Mouse (Mus musculus) MEL (cell line): ENCODE measurements around the gene Nkg7. TPM values are rescaled to one million over a fixed set of nuclear protein-coding genes. Genes with fewer than 3 reads are reported as not detected.
A peak's percentile ranks its signal among the peaks of the same experiment; 100 is the strongest.

ENCODE experiments used
- DNase-seq: peaks from one replicate; pipeline ENCODE4 v3.0.0; 2011; ENCODE audit warnings: low read depth, low spot score
- H3K27ac ChIP-seq: 2 replicates; pipeline ENCODE4 v1.5.1; 2012; ENCODE audit warnings: low read depth, mild to moderate bottlenecking, control low read depth, low read length, moderate library complexity; ENCODE audit not compliant: control insufficient read depth
- H3K27me3 ChIP-seq, 2 experiments: fragments of 150-350 bp in 1 of 2; sonication (generic) in 1 of 2; 2 replicates each; pipeline ENCODE4 v1.6.1; 2012; ENCODE audit warnings: low read length in 2 of 2, mild to moderate bottlenecking in 2 of 2, improper control_type of control experiment in 1 of 2, moderate library complexity in 1 of 2; ENCODE audit not compliant: insufficient read depth in 2 of 2, control insufficient read depth in 1 of 2
- H3K36me3 ChIP-seq, 2 experiments: 2 replicates each; pipeline ENCODE4 v1.6.1; 2012 to 2014; ENCODE audit warnings: low read length in 2 of 2, improper control_type of control experiment in 1 of 2, inconsistent platforms in 1 of 2, mild to moderate bottlenecking in 1 of 2; ENCODE audit not compliant: insufficient read depth in 2 of 2, control insufficient read depth in 1 of 2
- H3K4me1 ChIP-seq, 2 experiments: fragments of 150-350 bp in 1 of 2; sonication (generic) in 1 of 2; 2 replicates each; pipeline ENCODE4 v1.6.1; 2012; ENCODE audit warnings: low read length in 2 of 2, improper control_type of control experiment in 1 of 2, mild to moderate bottlenecking in 1 of 2; ENCODE audit not compliant: insufficient read depth in 2 of 2, control insufficient read depth in 1 of 2
- H3K4me3 ChIP-seq, 2 experiments: fragments of 150-350 bp in 1 of 2; sonication (generic) in 1 of 2; 2 replicates each; pipeline ENCODE4 v1.5.1; 2012; ENCODE audit warnings: low read depth in 2 of 2, low read length in 2 of 2, mild to moderate bottlenecking in 2 of 2, moderate library complexity in 2 of 2, control low read depth in 1 of 2, improper control_type of control experiment in 1 of 2; ENCODE audit not compliant: control insufficient read depth in 1 of 2, insufficient read depth in 1 of 2
- H3K79me2 ChIP-seq: 2 replicates; pipeline ENCODE4 v1.6.1; 2012; ENCODE audit warnings: mild to moderate bottlenecking, low read length, moderate library complexity; ENCODE audit not compliant: control insufficient read depth, poor library complexity, insufficient read depth
- H3K9ac ChIP-seq: 2 replicates; pipeline ENCODE4 v1.6.1; 2012; ENCODE audit warnings: low read depth, mild to moderate bottlenecking, control low read depth, low read length, moderate library complexity; ENCODE audit not compliant: control insufficient read depth, poor library complexity, severe bottlenecking
- H3K9me3 ChIP-seq: fragments of 150-350 bp; sonication (generic); replicated peaks from 2 replicates; pipeline ENCODE4 v1.6.1; 2012; ENCODE audit warnings: mild to moderate bottlenecking, low read length, improper control_type of control experiment, moderate library complexity; ENCODE audit not compliant: insufficient read depth
- CTCF ChIP-seq, 3 experiments: IDR thresholded peaks in 2 of 3; conservative IDR thresholded peaks in 1 of 3; 2 replicates each; pipeline ENCODE4 v1.5.1; 2011 to 2012; ENCODE audit warnings: low read length in 3 of 3, low read depth in 2 of 3, mild to moderate bottlenecking in 2 of 3, improper control_type of control experiment in 1 of 3, inconsistent platforms in 1 of 3, mixed read lengths in 1 of 3, moderate library complexity in 1 of 3; ENCODE audit not compliant: control insufficient read depth in 1 of 3, insufficient read depth in 1 of 3, poor library complexity in 1 of 3, severe bottlenecking in 1 of 3
- E2F4 ChIP-seq: IDR thresholded peaks from 2 replicates; pipeline ENCODE4 v1.6.1; 2011; ENCODE audit warnings: low read depth, low read length, improper control_type of control experiment, borderline replicate concordance
- ELF1 ChIP-seq: IDR thresholded peaks from 2 replicates; pipeline ENCODE4 v1.6.1; 2014; ENCODE audit warnings: low read depth, mild to moderate bottlenecking, inconsistent platforms, low read length, improper control_type of control experiment, moderate library complexity
- EP300 ChIP-seq, 2 experiments: IDR thresholded peaks; 2 replicates each; pipeline ENCODE4 v1.6.1; 2011; ENCODE audit warnings: improper control_type of control experiment in 2 of 2, low read length in 2 of 2, low read depth in 1 of 2, mild to moderate bottlenecking in 1 of 2
- ETS1 ChIP-seq: IDR thresholded peaks from 2 replicates; pipeline ENCODE4 v1.6.1; 2012; ENCODE audit warnings: low read depth, mild to moderate bottlenecking, inconsistent platforms, low read length, improper control_type of control experiment, moderate library complexity
- JUND ChIP-seq: IDR thresholded peaks from 2 replicates; pipeline ENCODE4 v1.6.1; 2011; ENCODE audit warnings: low read depth, mild to moderate bottlenecking, improper control_type of control experiment, low read length
- MAFK ChIP-seq: IDR thresholded peaks from 2 replicates; pipeline ENCODE4 v1.6.1; 2011; ENCODE audit warnings: low read depth, mild to moderate bottlenecking, low read length, improper control_type of control experiment, borderline replicate concordance
- MAX ChIP-seq: IDR thresholded peaks from 2 replicates; pipeline ENCODE4 v1.6.1; 2011; ENCODE audit warnings: low read length, improper control_type of control experiment
- MAZ ChIP-seq: IDR thresholded peaks from 2 replicates; pipeline ENCODE4 v1.6.1; 2012; ENCODE audit warnings: low read depth, mild to moderate bottlenecking, inconsistent platforms, low read length, improper control_type of control experiment
- MEF2A ChIP-seq: IDR thresholded peaks from 2 replicates; pipeline ENCODE4 v1.6.1; 2014; ENCODE audit warnings: low read depth, mild to moderate bottlenecking, inconsistent platforms, low read length, improper control_type of control experiment; ENCODE audit not compliant: poor library complexity, insufficient replicate concordance, severe bottlenecking; ENCODE audit errors: extremely low read depth
- NRF1 ChIP-seq: IDR thresholded peaks from 2 replicates; pipeline ENCODE4 v1.6.1; 2014; ENCODE audit warnings: low read depth, mild to moderate bottlenecking, inconsistent platforms, low read length, improper control_type of control experiment, moderate library complexity; ENCODE audit not compliant: poor library complexity, insufficient read depth, severe bottlenecking
- POLR2A ChIP-seq, 2 experiments: IDR thresholded peaks; 2 replicates each; pipeline ENCODE4 v1.6.1; 2011 to 2012; ENCODE audit warnings: low read length in 2 of 2, mild to moderate bottlenecking in 2 of 2, control low read depth in 1 of 2, improper control_type of control experiment in 1 of 2, low read depth in 1 of 2, moderate library complexity in 1 of 2; ENCODE audit not compliant: control insufficient read depth in 1 of 2, insufficient read depth in 1 of 2, poor library complexity in 1 of 2
- SIN3A ChIP-seq: IDR thresholded peaks from 2 replicates; pipeline ENCODE4 v1.6.1; 2012; ENCODE audit warnings: low read length, improper control_type of control experiment, inconsistent platforms
- TAL1 ChIP-seq: IDR thresholded peaks from 2 replicates; pipeline ENCODE4 v1.6.1; 2012; ENCODE audit warnings: mild to moderate bottlenecking, inconsistent platforms, low read length, moderate library complexity, mixed read lengths
- TBP ChIP-seq: IDR thresholded peaks from 2 replicates; pipeline ENCODE4 v1.8.0; 2011; ENCODE audit warnings: low read depth, low read length, improper control_type of control experiment
- TCF12 ChIP-seq: IDR thresholded peaks from 2 replicates; pipeline ENCODE4 v1.6.1; 2014; ENCODE audit warnings: low read depth, mild to moderate bottlenecking, inconsistent platforms, low read length, improper control_type of control experiment, moderate library complexity
- UBTF ChIP-seq: IDR thresholded peaks from 2 replicates; pipeline ENCODE4 v1.6.1; 2012; ENCODE audit warnings: low read depth, mild to moderate bottlenecking, inconsistent platforms, low read length, improper control_type of control experiment, moderate library complexity, borderline replicate concordance; ENCODE audit not compliant: insufficient read depth
- ZMIZ1 ChIP-seq: IDR thresholded peaks from 2 replicates; pipeline ENCODE4 v1.6.1; 2012; ENCODE audit warnings: low read depth, mild to moderate bottlenecking, inconsistent platforms, low read length, improper control_type of control experiment, moderate library complexity
- polyA plus RNA-seq, 2 experiments: library from polyadenylated mRNA; stranded (reverse) in 1 of 2; unstranded in 1 of 2; fragments of >175 nt in 1 of 2; fragments of >200 nt in 1 of 2; gene quantifications; 2 replicates each; pipeline versions ENCODE4 v1.2.1 to v1.2.4; 2012; ENCODE audit warnings: low replicate concordance in 2 of 2, low read depth in 1 of 2; ENCODE audit not compliant: insufficient read length in 2 of 2, insufficient read depth in 1 of 2, missing spikeins in 1 of 2
- total RNA-seq: library from RNA; depleted of rRNA; stranded (reverse); fragments of 300-350 nt; gene quantifications from 2 replicates; pipeline ENCODE4 v1.2.3, GENCODE M21; 2012

Gene Nkg7
- total and polyA plus RNA-seq, 3 experiments = not detected

DNA sequence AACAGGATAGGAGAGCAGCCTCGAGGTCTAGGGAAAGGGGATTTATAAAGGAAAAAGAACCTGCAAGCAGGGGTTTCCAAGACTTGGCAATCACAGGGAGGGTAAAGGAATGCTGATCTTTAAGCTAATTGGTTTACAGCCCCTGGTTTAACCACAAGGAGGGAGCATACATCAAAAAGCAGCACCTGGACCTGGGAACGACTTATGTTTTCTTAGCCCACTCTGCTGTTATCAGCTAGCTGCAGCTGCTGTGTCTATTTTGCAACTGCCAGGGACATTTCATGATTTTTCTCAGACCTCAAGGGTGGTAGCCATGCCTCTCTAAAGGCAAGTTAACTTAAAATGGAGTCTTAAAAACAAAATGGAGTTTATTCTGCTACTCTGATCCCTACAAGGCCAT is 34.2 kb upstream of the Nkg7 start:
- DNase-seq = no peak
- H3K4me1 ChIP-seq = no peaks in the 10 kb centered on the region
- H3K4me3 ChIP-seq = no peak overlapping the region
- no peaks in the 10 kb centered on the region for H3K9me3 ChIP-seq
- no peaks in the 10 kb centered on the region for H3K36me3 ChIP-seq
- no peak overlapping the region for H3K27ac ChIP-seq
- no peaks in the 10 kb centered on the region for H3K79me2 ChIP-seq
- no peak overlapping the region for H3K9ac ChIP-seq
- TF ChIP-seq EP300 (IDR thresholded peaks at IDR 0.05; ENCODE audit: low read depth in 1 of 2, low read length in 2 of 2) (no peak), TAL1 (peak; percentile 63)
- no peaks in the 10 kb centered on the region for H3K27me3 ChIP-seq

DNA sequence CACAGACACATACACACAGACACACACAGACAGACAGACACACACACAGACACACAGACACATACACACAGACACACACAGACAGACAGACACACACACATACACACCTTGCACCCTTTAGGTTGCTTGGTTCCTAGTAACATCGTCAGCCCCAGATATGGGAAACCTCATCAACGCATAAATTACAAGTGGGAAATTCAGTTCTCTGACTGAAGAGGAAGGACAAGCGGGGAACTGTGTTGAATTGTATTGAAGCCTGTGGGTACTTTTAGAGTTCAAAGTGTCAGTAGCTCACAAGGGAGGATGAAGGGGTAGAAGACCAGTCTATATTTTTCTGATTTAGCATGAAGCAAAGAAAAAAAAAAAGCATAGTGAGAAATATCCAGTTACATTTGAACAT is 29.3 kb upstream of the Nkg7 start:
- Histone ChIP-seq H3K4me3 (no peak overlapping the region), H3K36me3 (no peaks in the 10 kb centered on the region), H3K9me3 (no peaks in the 10 kb centered on the region), H3K79me2 (no peaks in the 10 kb centered on the region), H3K27me3 (no peaks in the 10 kb centered on the region), H3K27ac (no peak overlapping the region), H3K9ac (no peak overlapping the region), H3K4me1 (no peaks in the 10 kb centered on the region)
- TF ChIP-seq CTCF (IDR thresholded peaks at IDR 0.05 in 2 of 3, conservative IDR thresholded peaks at IDR 0.05 in 1 of 3; ENCODE audit: control insufficient read depth in 1 of 3, insufficient read depth in 1 of 3, low read depth in 2 of 3, low read length in 3 of 3, poor library complexity in 1 of 3, severe bottlenecking in 1 of 3) (no peak), JUND (no peak), MEF2A (no peak), NRF1 (no peak), ETS1 (no peak), TCF12 (no peak), ELF1 (no peak), TBP (no peak), POLR2A (IDR thresholded peaks at IDR 0.05; ENCODE audit: control insufficient read depth in 1 of 2, insufficient read depth in 1 of 2, low read depth in 1 of 2, low read length in 2 of 2, poor library complexity in 1 of 2) (no peak), UBTF (no peak), ZMIZ1 (no peak), MAX (no peak), MAFK (no peak), MAZ (no peak), SIN3A (no peak), E2F4 (no peak)
- no peak for DNase-seq
